Mouse (Mus musculus): ENCODE measurements around the gene Kbtbd3.

- TF ChIP-seq GATA1 (IDR thresholded peaks at IDR 0.05; ENCODE audit: low read depth, low read length) (no peak), CTCF (IDR thresholded peaks at IDR 0.05 in 2 of 3, conservative IDR thresholded peaks at IDR 0.05 in 1 of 3; ENCODE audit: control insufficient read depth in 1 of 3, insufficient read depth in 1 of 3, low read depth in 2 of 3, low read length in 3 of 3, poor library complexity in 1 of 3, severe bottlenecking in 1 of 3) (no peak), EP300 (IDR thresholded peaks at IDR 0.05; ENCODE audit: low read depth in 1 of 2, low read length in 2 of 2) (no peak), POLR2A (IDR thresholded peaks at IDR 0.05; ENCODE audit: control insufficient read depth in 1 of 2, insufficient read depth in 1 of 2, low read depth in 1 of 2, low read length in 2 of 2, poor library complexity in 1 of 2) (no peak)
These were observed 9.2 kb upstream of the Kbtbd3 start for GRCm38 (mm10) chr9:4300466-4300865.
